Mouse (Mus musculus) heart, embryonic 15.5 days (tissue): ENCODE measurements around the gene Fgfr1op. TPM values are rescaled to one million over a fixed set of nuclear protein-coding genes. Genes with fewer than 3 reads are reported as not detected.
"Not testable (repeated sequence)": the region's sequence is repeated elsewhere in the genome, so short reads cannot be mapped to it uniquely, and the experiment has no call there.

Experiments
- ATAC-seq: fragments of 200-750 bp; cut with Nextera tagmentation; replicated peaks from 2 replicates; pipeline ENCODE4 v1.8.0; 2017; ENCODE audit warnings: low read depth, moderate TSS enrichment; ENCODE audit not compliant: insufficient number of reproducible peaks, insufficient read depth, low FRiP score
- H3K27ac ChIP-seq: fragments of 300-500 bp; sonication (generic); 2 replicates; pipeline ENCODE4 v1.5.1; 2015; ENCODE audit warnings: mild to moderate bottlenecking, inconsistent platforms
- H3K27me3 ChIP-seq: fragments of 300-500 bp; sonication (generic); 2 replicates; pipeline ENCODE4 v1.6.1; 2015; ENCODE audit warnings: inconsistent platforms
- H3K36me3 ChIP-seq: fragments of 300-500 bp; sonication (generic); 2 replicates; pipeline ENCODE4 v1.6.1; 2015; ENCODE audit warnings: mild to moderate bottlenecking, inconsistent platforms
- H3K4me1 ChIP-seq: fragments of 300-500 bp; sonication (generic); replicated peaks from 2 replicates; pipeline ENCODE4 v1.6.1; 2015; ENCODE audit warnings: inconsistent platforms
- H3K4me2 ChIP-seq: fragments of 300-500 bp; sonication (generic); 2 replicates; pipeline ENCODE4 v1.6.1; 2015; ENCODE audit warnings: inconsistent platforms, mild to moderate bottlenecking, moderate library complexity
- H3K4me3 ChIP-seq: fragments of 300-500 bp; sonication (generic); 2 replicates; pipeline ENCODE4 v1.5.1; 2015; ENCODE audit warnings: mild to moderate bottlenecking, inconsistent platforms
- H3K9ac ChIP-seq: fragments of 300-500 bp; sonication (generic); 2 replicates; pipeline ENCODE4 v1.6.1; 2015; ENCODE audit warnings: mild to moderate bottlenecking, inconsistent platforms
- H3K9me3 ChIP-seq: fragments of 300-500 bp; sonication (generic); replicated peaks from 2 replicates; pipeline ENCODE4 v1.6.1; 2016; ENCODE audit warnings: inconsistent platforms
- WGBS: fragments of 180-500 bp; shearing (Covaris S2); methylation state at CpG from one replicate; pipeline ENCODE4 v1.1.7; 2015; ENCODE audit warnings: mixed read lengths; 5-methylcytosine and 5-hydroxymethylcytosine counted together
- polyA plus RNA-seq: library from polyadenylated mRNA; unstranded; fragments of >200 nt; fragmentation: Nextera tagmentation; extraction: Ambion mirVana; gene quantifications from 2 replicates; pipeline ENCODE4 v1.2.1, GENCODE M21; 2015

Gene Fgfr1op
- 20.1 and 23.9 TPM in 2 replicates for polyA plus RNA-seq

DNA sequence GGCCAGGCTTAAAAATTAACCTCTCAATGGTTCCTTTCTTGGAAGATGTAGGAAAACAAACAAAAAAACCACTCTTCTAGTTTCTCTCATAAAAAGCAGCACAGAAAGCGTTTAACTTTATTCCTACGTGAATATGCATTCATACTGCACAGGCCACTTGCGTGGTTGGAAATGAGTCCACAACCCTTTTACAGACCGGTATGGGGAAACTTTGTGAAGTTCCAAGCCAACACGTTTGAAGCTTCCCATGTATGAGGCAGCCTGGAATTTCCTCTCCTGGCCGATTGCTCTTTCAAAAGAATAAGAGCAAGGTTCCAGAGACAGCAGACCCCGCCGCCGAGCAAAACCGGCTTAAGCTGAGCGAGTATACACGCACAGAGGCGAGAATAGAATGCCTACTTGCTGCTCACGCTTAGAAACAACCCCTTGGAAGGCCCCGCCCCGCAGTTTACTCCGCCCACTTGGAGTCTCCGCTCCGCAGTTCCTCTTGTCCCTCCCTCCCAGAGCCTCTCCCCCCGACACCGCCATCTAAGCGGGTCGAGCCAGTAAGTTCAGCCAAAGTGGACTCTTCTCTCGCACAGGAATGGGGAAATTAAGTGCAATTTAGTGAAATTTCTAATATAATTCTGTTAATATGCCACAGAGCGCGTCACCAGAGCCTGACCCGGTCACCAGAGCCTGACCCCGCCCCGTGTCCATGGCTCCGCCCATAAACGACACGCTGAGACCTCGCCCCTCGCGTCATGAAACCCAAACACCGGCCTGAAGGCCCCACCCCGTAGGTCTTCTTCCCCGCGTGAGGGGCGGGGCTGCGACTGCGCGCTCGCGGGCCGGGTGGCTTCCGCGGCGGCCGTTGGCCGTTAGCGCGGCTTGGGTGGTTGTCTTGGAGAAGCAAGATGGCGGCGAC, at the start of gene Fgfr1op:
TSS of gene Fgfr1op (plus strand) at position 801 of the 907 bp plus-strand sequence.
- peak within 1 kb of the TSS; percentile 59 for H3K9ac ChIP-seq
- H3K4me3 ChIP-seq: peak within 1 kb of the TSS; percentile 60
- H3K4me2 ChIP-seq: peak within 1 kb of the TSS; percentile 55
- H3K9me3 ChIP-seq, H3K27me3 ChIP-seq, H3K4me1 ChIP-seq: not testable (repeated sequence)
- H3K27ac ChIP-seq: peak within 1 kb of the TSS; percentile 42; the same call in 1 of the 2 replicates
- ATAC-seq: peak; percentile 98
- 2% methylated on average over 20 of the region's 55 CpGs for WGBS
- peaks cover 11% of the 10 kb centered on the region; the same call in 1 of the 2 replicates for H3K36me3 ChIP-seq

DNA sequence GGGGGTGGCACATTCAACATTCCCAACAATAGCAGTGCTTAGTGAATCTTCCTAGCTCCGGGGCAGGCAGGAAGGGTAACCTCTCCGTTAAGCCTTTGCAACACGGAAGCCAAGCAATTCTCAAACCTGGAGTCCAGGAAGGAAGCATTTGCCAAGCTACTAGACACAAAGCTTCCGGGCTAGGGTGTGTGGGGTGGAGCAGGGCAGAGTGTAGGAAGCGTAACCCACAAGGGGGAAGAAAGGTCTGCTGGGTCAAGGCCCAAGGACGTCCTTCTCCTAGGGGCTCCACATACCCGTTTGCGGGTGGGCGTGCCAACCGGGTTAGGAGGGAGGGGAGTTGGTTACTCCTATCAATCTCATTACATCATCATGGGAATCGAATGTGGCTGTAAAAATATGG, 48.9 kb upstream of the Fgfr1op start:
- H3K36me3 ChIP-seq, H3K4me1 ChIP-seq, H3K27me3 ChIP-seq, ATAC-seq, H3K4me2 ChIP-seq, H3K27ac ChIP-seq, H3K9ac ChIP-seq, H3K4me3 ChIP-seq, H3K9me3 ChIP-seq: not testable (repeated sequence)
- WGBS: 64% methylated on average over 9 of the region's 11 CpGs

GRCm38 (mm10) chr17:8116928-8117327, 48.4 kb upstream of the Fgfr1op start:
- H3K4me1 ChIP-seq, H3K9me3 ChIP-seq, H3K4me3 ChIP-seq, H3K9ac ChIP-seq, H3K36me3 ChIP-seq, H3K4me2 ChIP-seq, ATAC-seq, H3K27me3 ChIP-seq, H3K27ac ChIP-seq: not testable (repeated sequence)
- WGBS: no CpG with 5 or more reads among the region's 6 CpGs

DNA sequence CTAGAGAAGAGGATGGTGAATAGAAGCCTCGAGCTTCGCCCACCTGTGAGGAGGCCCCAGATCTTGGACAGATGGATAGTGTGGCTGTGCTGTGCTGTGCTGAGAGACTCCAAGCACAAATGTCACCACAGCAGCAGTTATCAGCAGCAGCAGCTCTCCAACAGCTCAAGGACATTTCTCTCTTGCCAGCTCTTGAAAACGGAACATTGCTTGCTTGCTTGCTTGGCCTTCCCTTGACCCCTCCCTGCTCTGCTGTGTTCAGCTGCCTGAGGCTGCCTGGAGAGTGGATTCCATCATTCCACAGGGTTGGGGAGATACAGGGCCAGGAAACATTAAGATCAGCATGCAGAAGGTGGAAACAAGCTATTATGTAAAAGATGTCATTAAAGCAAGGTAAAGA, 42.3 kb upstream of the Fgfr1op start:
- H3K4me3 ChIP-seq, H3K9me3 ChIP-seq, H3K4me1 ChIP-seq, H3K9ac ChIP-seq, H3K27me3 ChIP-seq, H3K36me3 ChIP-seq, H3K27ac ChIP-seq, H3K4me2 ChIP-seq: not testable (repeated sequence)
- WGBS: no CpG with 5 or more reads among the region's 3 CpGs
- peak; percentile 81 for ATAC-seq

- H3K9me3 ChIP-seq, H3K36me3 ChIP-seq, H3K4me2 ChIP-seq, H3K27ac ChIP-seq, ATAC-seq, H3K27me3 ChIP-seq, H3K9ac ChIP-seq, H3K4me3 ChIP-seq, H3K4me1 ChIP-seq: not testable (repeated sequence)
- WGBS: 92% methylated on average over 2 of the region's 6 CpGs
These were observed 40.7 kb upstream of the Fgfr1op start for GRCm38 (mm10) chr17:8124586-8124985.

- not testable (repeated sequence) for H3K36me3 ChIP-seq, H3K9ac ChIP-seq, ATAC-seq, H3K4me1 ChIP-seq, H3K4me2 ChIP-seq, H3K4me3 ChIP-seq, H3K27ac ChIP-seq, H3K27me3 ChIP-seq, H3K9me3 ChIP-seq
- WGBS: 67% methylated on average over 1 of the region's 7 CpGs
These were observed 36.8 kb upstream of the Fgfr1op start for GRCm38 (mm10) chr17:8128326-8128993.

DNA sequence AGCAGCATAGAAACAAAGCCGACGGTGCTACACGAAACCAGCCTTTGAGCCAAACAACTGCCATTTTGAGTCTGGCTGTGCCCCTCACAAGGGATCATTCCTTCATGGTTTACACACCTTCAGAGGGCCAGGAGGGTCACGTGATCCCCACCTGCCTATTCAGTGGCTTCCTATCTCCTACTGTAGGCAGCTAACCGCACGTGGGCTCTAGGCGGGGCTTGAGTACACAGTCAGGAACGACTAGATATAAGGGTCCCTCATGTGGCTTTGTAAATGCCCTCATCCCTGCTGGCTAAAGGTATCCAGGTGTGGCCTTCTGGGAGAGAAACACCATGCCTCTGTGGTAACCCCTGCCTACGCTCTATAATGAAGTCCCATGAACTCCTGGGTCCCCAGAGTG, 35.7 kb upstream of the Fgfr1op start:
- not testable (repeated sequence) for H3K27me3 ChIP-seq, H3K4me1 ChIP-seq, ATAC-seq, H3K36me3 ChIP-seq, H3K9me3 ChIP-seq, H3K9ac ChIP-seq, H3K4me3 ChIP-seq, H3K27ac ChIP-seq, H3K4me2 ChIP-seq
- 84% methylated on average over 9 of the region's 9 CpGs for WGBS

DNA sequence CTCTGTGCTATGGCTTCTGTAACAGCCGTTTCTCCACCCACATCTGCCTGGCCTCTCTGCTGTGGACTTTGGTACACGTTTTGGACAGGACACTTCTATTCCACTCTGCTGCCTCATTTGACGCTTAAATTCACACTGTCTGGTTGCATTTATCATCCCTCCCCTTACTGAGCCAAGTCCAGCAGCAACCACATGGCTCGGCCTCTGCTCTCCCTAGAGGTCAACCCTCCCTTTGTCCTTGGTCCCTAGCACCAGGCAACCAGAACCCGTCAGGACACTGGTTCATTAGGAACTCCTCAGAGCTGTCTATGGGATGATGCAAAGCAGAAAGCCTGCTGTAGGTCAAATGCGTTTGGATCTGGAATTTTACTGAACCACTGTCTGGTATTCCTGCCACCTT, 34.5 kb upstream of the Fgfr1op start:
- H3K36me3 ChIP-seq, ATAC-seq, H3K27me3 ChIP-seq, H3K4me3 ChIP-seq, H3K4me2 ChIP-seq, H3K27ac ChIP-seq, H3K9ac ChIP-seq, H3K4me1 ChIP-seq, H3K9me3 ChIP-seq: not testable (repeated sequence)
- WGBS: no CpG with 5 or more reads among the region's 6 CpGs

GRCm38 (mm10) chr17:8138116-8138515, 27.2 kb upstream of the Fgfr1op start:
- H3K9me3 ChIP-seq, H3K4me3 ChIP-seq, H3K4me1 ChIP-seq, H3K4me2 ChIP-seq, H3K36me3 ChIP-seq, H3K9ac ChIP-seq, H3K27ac ChIP-seq, H3K27me3 ChIP-seq, ATAC-seq: not testable (repeated sequence)
- WGBS: 96% methylated on average over 5 of the region's 5 CpGs

- not testable (repeated sequence) for ATAC-seq
These were observed 25.1 kb upstream of the Fgfr1op start for GRCm38 (mm10) chr17:8140210-8140609.

DNA sequence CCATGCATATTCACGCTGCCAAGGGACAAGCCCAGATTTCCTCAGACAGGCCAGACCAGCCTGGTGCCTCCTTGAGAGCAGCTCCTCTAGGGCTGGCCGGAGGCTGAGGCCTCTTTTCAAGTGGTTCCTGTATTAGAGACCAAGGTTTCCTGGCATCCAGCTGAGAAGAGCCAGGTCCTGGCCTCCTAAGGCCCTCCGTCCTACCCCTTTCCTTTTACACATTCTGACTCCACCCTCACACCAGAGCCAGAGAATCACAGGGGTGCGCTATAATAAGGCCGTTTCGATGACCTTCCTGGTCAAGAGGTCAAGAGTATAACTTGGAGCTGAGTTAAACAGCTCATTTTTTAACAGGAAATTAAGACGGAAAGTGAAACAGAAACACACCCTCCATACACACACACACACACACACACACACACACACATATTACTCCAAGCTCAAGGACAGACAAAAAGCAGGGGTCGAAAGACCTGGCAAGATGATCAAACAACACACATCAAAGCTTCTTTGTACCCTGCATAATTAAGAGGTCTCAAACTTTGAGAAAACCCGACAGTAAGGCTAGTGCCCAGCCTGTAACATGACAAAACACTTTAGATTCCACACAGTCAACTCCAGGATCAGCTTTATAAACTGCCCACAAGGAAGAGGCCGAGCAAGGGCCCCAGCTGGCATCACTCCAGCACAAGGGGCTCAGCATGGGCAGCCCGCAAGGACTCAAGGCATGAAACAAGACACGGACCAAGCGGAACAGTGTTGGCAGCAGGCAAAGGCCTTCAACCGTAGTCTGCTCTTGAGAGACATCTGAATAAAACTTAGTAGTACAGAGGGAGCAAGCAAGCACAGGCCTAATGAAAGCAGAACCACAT, 21.3 kb upstream of the Fgfr1op start:
- not testable (repeated sequence) for H3K36me3 ChIP-seq, H3K27me3 ChIP-seq, H3K9ac ChIP-seq, H3K4me3 ChIP-seq, H3K9me3 ChIP-seq, ATAC-seq, H3K4me1 ChIP-seq
- Histone ChIP-seq H3K4me2 (0 out of 2 replicates have a peak overlapping the region, but pooled peaks have one; percentile 25), H3K27ac (peak overlapping the region; percentile 78)
- WGBS: 33% methylated on average over 12 of the region's 14 CpGs

More at GRCm38 (mm10) chr17:8140210-8140609, 25.1 kb upstream of the Fgfr1op start:
- not testable (repeated sequence) for H3K27me3 ChIP-seq, H3K4me3 ChIP-seq, H3K9ac ChIP-seq, H3K27ac ChIP-seq, H3K4me2 ChIP-seq, H3K4me1 ChIP-seq, H3K9me3 ChIP-seq, H3K36me3 ChIP-seq
- WGBS: 69% methylated on average over 3 of the region's 3 CpGs
